Mouse (Mus musculus) testis, adult 2 months (tissue): ENCODE measurements at regions not wholly inside any gene's neighbourhood (a gene's known extent, or its start where the extent isn't known, plus 50 kb on each side); places are given as distances from the start of the nearest gene placed in this dataset.

Source experiments
- CTCF ChIP-seq: fragments of 200-500 bp; IDR thresholded peaks from 2 replicates; pipeline ENCODE4 v1.5.1; 2012; ENCODE audit warnings: low read depth, mild to moderate bottlenecking, inconsistent platforms, low read length, moderate library complexity; ENCODE audit not compliant: control insufficient read depth, insufficient read depth, insufficient replicate concordance
- POLR2A ChIP-seq: fragments of 200-500 bp; IDR thresholded peaks from 2 replicates; pipeline ENCODE4 v1.6.1; 2012; ENCODE audit warnings: low read depth, mild to moderate bottlenecking, inconsistent platforms, low read length, moderate library complexity; ENCODE audit not compliant: control insufficient read depth

DNA sequence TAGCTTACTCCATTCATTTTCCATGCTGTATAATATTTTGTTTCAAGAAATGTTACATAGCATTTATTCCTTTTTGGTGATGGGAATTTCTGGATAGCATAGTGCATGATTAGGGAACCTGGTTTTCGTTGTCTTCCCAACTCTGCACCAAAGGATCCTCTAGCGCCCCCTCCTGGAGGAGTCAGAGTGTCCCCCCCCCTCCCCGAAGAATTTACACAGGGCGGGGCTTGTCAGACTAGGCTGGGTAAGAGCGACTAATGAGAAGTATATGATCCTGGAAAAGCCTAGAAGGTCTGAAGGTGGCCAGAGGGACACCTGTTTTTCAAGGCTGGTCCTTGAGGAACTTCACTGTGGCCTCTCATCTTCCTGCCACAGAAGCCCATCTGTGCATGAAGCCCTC lies 79.9 kb upstream of the Shb start:
- TF ChIP-seq POLR2A: no peak
- peak; percentile 15; the same call in 1 of the 2 replicates for TF ChIP-seq CTCF
